Mouse (Mus musculus) effector memory CD4-positive, alpha-beta T cell, adult 5 months (primary cell): Measurements from ENCODE around the gene Olfr96. TPM values are rescaled to one million over a fixed set of nuclear protein-coding genes. Genes with fewer than 3 reads are reported as not detected.

Source experiments
- polyA plus RNA-seq: library from polyadenylated mRNA; unstranded; fragments of 100-300 nt; shearing (Covaris generic); gene quantifications from one replicate; pipeline ENCODE4 v1.2.1, GENCODE M21; 2017

Olfr96 gene
- polyA plus RNA-seq, result not detected

GRCm38 (mm10) chr17:37219846-37220245 lies at the start of gene Olfr96:
Gene Olfr96 (plus strand): TSS chr17:37220146.

GRCm38 (mm10) chr17:37193656-37194055 lies 26.3 kb upstream of the Olfr96 start, which contains the start of gene Ubd:
Gene Ubd (plus strand): TSS chr17:37193892.

GRCm38 (mm10) chr17:37200894-37201293 lies 19.1 kb upstream of the Olfr96 start, which contains the start of gene Olfr94:
Gene Olfr94 (minus strand): TSS chr17:37200994.

GRCm38 (mm10) chr17:37213018-37213417 lies 6.9 kb upstream of the Olfr96 start, which contains the start of gene Olfr95:
Gene Olfr95 (minus strand): TSS chr17:37213118.

GRCm38 (mm10) chr17:37237230-37237629 lies 17.3 kb downstream of the Olfr96 start, which contains the start of gene Olfr97:
Gene Olfr97 (minus strand): TSS chr17:37237330.

GRCm38 (mm10) chr17:37263626-37264025 lies 43.7 kb downstream of the Olfr96 start, which contains the start of gene Olfr98:
Gene Olfr98 (minus strand): TSS chr17:37263749.

GRCm38 (mm10) chr17:37270058-37270701 lies 50.2 kb downstream of the Olfr96 start, which contains the start of gene H2-M3:
Gene H2-M3 (plus strand): TSS chr17:37270220.

Other genes starting within 250 kb of the Olfr96 start
- gene 2410137M14Rik, start 238.9 kb upstream of the Olfr96 start, polyA plus RNA-seq, result not detected
- not detected for gene H2-M5, start 230.6 kb upstream of the Olfr96 start, polyA plus RNA-seq
- gene Zfp57, start 219.0 kb upstream of the Olfr96 start, polyA plus RNA-seq, result not detected
- not detected for gene Mog, start 196.7 kb upstream of the Olfr96 start, polyA plus RNA-seq
- gene Gabbr1, start 174.2 kb upstream of the Olfr96 start, polyA plus RNA-seq, result 14.8 TPM
- not detected for gene Olfr90, start 131.6 kb upstream of the Olfr96 start, polyA plus RNA-seq
- not detected for gene Olfr91, start 121.9 kb upstream of the Olfr96 start, polyA plus RNA-seq
- gene Olfr92, start 100.1 kb upstream of the Olfr96 start, polyA plus RNA-seq, result not detected
- not detected for gene Olfr93, start 58.7 kb upstream of the Olfr96 start, polyA plus RNA-seq
- not detected for gene Ubd, start 26.3 kb upstream of the Olfr96 start, polyA plus RNA-seq
- not detected for gene Olfr94, start 19.2 kb upstream of the Olfr96 start, polyA plus RNA-seq
- gene Olfr95, start 7.0 kb upstream of the Olfr96 start, polyA plus RNA-seq, result not detected
- gene Olfr97, start 17.2 kb downstream of the Olfr96 start, polyA plus RNA-seq, result not detected
- not detected for gene Olfr98, start 43.6 kb downstream of the Olfr96 start, polyA plus RNA-seq
- 86.2 TPM for gene H2-M3, start 50.1 kb downstream of the Olfr96 start, polyA plus RNA-seq
- gene Olfr99, start 63.3 kb downstream of the Olfr96 start, polyA plus RNA-seq, result 2.2 TPM
- not detected for gene Olfr101, start 84.2 kb downstream of the Olfr96 start, polyA plus RNA-seq
- gene Olfr102, start 96.9 kb downstream of the Olfr96 start, polyA plus RNA-seq, result not detected
- not detected for gene Olfr103, start 119.6 kb downstream of the Olfr96 start, polyA plus RNA-seq
- not detected for gene Olfr104-ps, start 139.4 kb downstream of the Olfr96 start, polyA plus RNA-seq
- gene Olfr105-ps, start 158.9 kb downstream of the Olfr96 start, polyA plus RNA-seq, result not detected
- gene Olfr106-ps, start 170.2 kb downstream of the Olfr96 start, polyA plus RNA-seq, result not detected
- gene Olfr107, start 179.1 kb downstream of the Olfr96 start, polyA plus RNA-seq, result not detected
- not detected for gene Olfr108, start 225.3 kb downstream of the Olfr96 start, polyA plus RNA-seq
- gene Olfr109, start 238.8 kb downstream of the Olfr96 start, polyA plus RNA-seq, result 0.10 TPM